Mouse (Mus musculus): ENCODE measurements around the gene Wfdc2.

DNA sequence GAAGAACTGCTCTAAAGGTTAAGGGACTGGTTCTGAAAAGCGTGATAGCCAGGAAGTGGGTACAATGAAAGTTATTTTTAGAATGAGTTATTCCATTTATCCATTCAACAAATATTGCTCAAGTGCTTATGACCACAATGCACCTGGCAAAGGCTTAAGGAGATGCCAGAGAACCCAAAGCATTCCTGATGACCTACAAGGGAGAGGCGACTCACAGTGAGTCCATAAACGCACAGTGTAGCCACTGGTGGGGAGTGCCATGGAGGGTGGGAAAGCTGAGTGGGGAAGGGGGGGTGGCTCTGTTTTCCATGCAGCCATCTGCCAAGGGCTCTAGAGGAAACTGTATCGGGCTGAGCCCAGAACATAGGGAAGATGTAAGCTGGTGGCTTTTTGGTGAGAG is 12.9 kb upstream of the Wfdc2 start:
- TF ChIP-seq CTCF (IDR thresholded peaks at IDR 0.05; ENCODE audit: control insufficient read depth, insufficient read depth, insufficient replicate concordance, low read depth, low read length) (no peak), POLR2A (IDR thresholded peaks at IDR 0.05; ENCODE audit: control insufficient read depth, low read depth, low read length) (no peak)

Measured in testis, adult 2 months (tissue).